Mouse (Mus musculus) stomach, postnatal 0 days (tissue): ENCODE results near the gene Snap47. TPM values are rescaled to one million over a fixed set of nuclear protein-coding genes. Genes with fewer than 3 reads are reported as not detected.
A peak's percentile ranks its signal among the peaks of the same experiment; 100 is the strongest.

Experiments used
- ATAC-seq: fragments of 200-750 bp; cut with Nextera tagmentation; 2 replicates; pipeline ENCODE4 v1.8.0; 2017; ENCODE audit not compliant: low FRiP score, low TSS enrichment
- DNase-seq: peaks from one replicate; pipeline ENCODE4 v3.0.0-alpha.2; 2016; ENCODE audit warnings: low spot score
- H3K27ac ChIP-seq: fragments of 300-500 bp; sonication (generic); replicated peaks from 2 replicates; pipeline ENCODE4 v1.5.1; 2014; ENCODE audit warnings: mild to moderate bottlenecking, control low read depth
- H3K27me3 ChIP-seq: fragments of 300-500 bp; sonication (generic); 2 replicates; pipeline ENCODE4 v1.6.1; 2014; ENCODE audit warnings: low read length; ENCODE audit not compliant: control insufficient read depth, insufficient read depth
- H3K36me3 ChIP-seq: fragments of 300-500 bp; sonication (generic); 2 replicates; pipeline ENCODE4 v1.6.1; 2014; ENCODE audit warnings: low read length, mixed read lengths; ENCODE audit not compliant: control insufficient read depth, insufficient read depth
- H3K4me1 ChIP-seq: fragments of 300-500 bp; sonication (generic); replicated peaks from 2 replicates; pipeline ENCODE4 v1.6.1; 2014; ENCODE audit warnings: antibody characterized with exemption; ENCODE audit not compliant: control insufficient read depth, insufficient read depth
- H3K4me2 ChIP-seq: fragments of 300-500 bp; sonication (generic); replicated peaks from 2 replicates; pipeline ENCODE4 v1.6.1; 2014; ENCODE audit warnings: low read depth, mild to moderate bottlenecking, control low read depth, moderate library complexity
- H3K4me3 ChIP-seq: fragments of 300-500 bp; sonication (generic); 2 replicates; pipeline ENCODE4 v1.5.1; 2014; ENCODE audit warnings: low read depth, low read length, control low read depth
- H3K9ac ChIP-seq: fragments of 300-500 bp; sonication (generic); 2 replicates; pipeline ENCODE4 v1.6.1; 2014; ENCODE audit warnings: mild to moderate bottlenecking, low read length, control low read depth, mixed read lengths
- H3K9me3 ChIP-seq: fragments of 300-500 bp; sonication (generic); 2 replicates; pipeline ENCODE4 v1.6.1; 2016; ENCODE audit warnings: low read length; ENCODE audit not compliant: control insufficient read depth
- CTCF ChIP-seq: IDR thresholded peaks from 2 replicates; pipeline ENCODE4 v1.5.1; 2016; ENCODE audit warnings: antibody characterized with exemption, low read depth, mild to moderate bottlenecking, moderate library complexity
- EP300 ChIP-seq: optimal IDR thresholded peaks from 2 replicates; pipeline ENCODE3; 2016; ENCODE audit warnings: antibody characterized with exemption
- WGBS: fragments of 180-500 bp; shearing (Covaris S2); extraction: QIAGEN DNeasy Blood & Tissue Kit; methylation state at CpG from one replicate; pipeline ENCODE4 v1.1.7; 2014; 5-methylcytosine and 5-hydroxymethylcytosine counted together
- polyA plus RNA-seq: library from polyadenylated mRNA; unstranded; fragments of >200 nt; fragmentation: Nextera tagmentation; extraction: Ambion mirVana; gene quantifications from 2 replicates; pipeline ENCODE4 v1.2.1, GENCODE M21; 2015

The Snap47 gene
- polyA plus RNA-seq, 1 experiment from 2014 or later, result 50.6 TPM

DNA sequence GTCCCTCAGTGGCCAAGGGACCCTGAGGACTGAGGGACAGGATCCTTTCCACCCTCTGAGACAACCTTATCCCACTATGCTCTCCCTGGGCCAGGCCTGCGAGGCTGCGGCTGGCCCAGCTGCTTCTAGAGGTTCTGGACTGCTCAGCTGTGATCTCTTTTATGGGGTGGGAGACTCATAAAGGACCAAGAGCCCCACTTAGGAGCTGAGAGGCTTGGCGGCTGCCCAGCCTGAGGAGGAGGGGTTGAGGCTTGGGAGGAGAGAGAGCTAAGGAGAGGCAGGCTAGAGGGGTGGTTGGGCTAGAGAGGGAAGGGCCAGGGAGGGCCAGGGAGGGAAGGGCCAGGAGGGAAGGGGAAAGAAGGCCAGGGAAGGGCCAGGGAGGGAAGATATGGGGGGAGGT is 86.6 kb downstream of the Snap47 start:
- TF ChIP-seq CTCF (no peak), EP300 (no peak)
- Histone ChIP-seq H3K4me3 (no peak overlapping the region), H3K27ac (peak overlapping the region; percentile 87), H3K27me3 (no peaks in the 10 kb centered on the region), H3K9ac (no peak overlapping the region), H3K9me3 (no peaks in the 10 kb centered on the region), H3K36me3 (no peaks in the 10 kb centered on the region), H3K4me1 (peaks cover 3% of the 10 kb centered on the region; the same call in 1 of the 2 replicates), H3K4me2 (no peak overlapping the region)
- DNase-seq (peak; percentile 23), ATAC-seq (peak; percentile 71; the same call in 1 of the 2 replicates)
- 46% methylated on average over 3 of the region's 3 CpGs for WGBS

DNA sequence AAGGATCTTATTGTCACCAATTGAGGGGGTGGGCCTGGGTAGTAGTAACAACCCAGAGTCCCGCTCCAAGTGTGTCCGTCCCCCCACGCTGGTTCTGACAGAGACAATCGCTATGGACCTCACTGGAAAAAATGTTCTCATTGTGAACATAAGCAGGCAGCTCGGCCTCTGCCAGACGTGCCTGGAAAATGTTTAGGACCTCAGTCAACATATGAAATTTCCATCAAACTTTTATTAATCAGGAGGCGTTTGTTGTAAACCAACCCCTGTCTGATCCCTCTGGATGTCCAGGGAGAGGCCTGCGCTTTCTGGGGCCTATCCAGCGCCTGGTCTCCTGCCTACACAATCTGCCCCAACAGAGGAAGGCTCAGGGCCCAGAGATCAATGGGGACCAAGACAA is 87.0 kb downstream of the Snap47 start:
- no peaks in the 10 kb centered on the region for H3K36me3 ChIP-seq
- H3K9ac ChIP-seq, result no peak overlapping the region
- TF ChIP-seq CTCF, result no peak
- no peak for TF ChIP-seq EP300
- H3K4me3 ChIP-seq, result no peak overlapping the region
- H3K27ac ChIP-seq, result peak overlapping the region; percentile 87
- DNase-seq (no peak), ATAC-seq (0 out of 2 replicates have a peak, but pooled peaks have one; percentile 31)
- H3K9me3 ChIP-seq, result no peaks in the 10 kb centered on the region
- peaks cover 3% of the 10 kb centered on the region; the same call in 1 of the 2 replicates for H3K4me1 ChIP-seq
- no peaks in the 10 kb centered on the region for H3K27me3 ChIP-seq
- no peak overlapping the region for H3K4me2 ChIP-seq
- WGBS, result 55% methylated on average over 9 of the region's 9 CpGs

DNA sequence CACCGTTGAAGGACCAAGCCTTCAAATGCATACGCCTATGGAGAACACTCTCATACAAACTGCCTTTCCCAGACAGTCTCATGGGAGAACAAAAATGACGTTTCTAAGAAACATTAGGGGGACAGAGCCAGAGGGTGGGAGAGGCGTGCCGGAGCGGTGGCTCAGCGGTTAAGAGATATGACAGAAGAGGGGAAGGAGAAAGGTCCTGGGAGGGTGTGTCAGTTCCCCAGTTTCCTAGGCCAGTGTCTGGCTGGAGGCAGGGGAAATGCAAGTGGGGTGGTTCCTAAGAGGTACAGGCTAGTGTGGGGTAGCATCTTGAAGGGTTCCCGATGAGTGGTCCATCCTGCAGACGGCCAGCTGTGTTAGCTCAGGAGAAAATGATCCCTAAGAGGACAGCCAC is 89.7 kb downstream of the Snap47 start:
- Histone ChIP-seq H3K4me2 (no peak overlapping the region), H3K4me1 (peaks cover 3% of the 10 kb centered on the region; the same call in 1 of the 2 replicates), H3K27ac (no peak overlapping the region), H3K9me3 (no peaks in the 10 kb centered on the region), H3K4me3 (no peak overlapping the region), H3K36me3 (no peaks in the 10 kb centered on the region), H3K9ac (no peak overlapping the region), H3K27me3 (no peaks in the 10 kb centered on the region)
- DNase-seq, result no peak
- no peak for ATAC-seq
- 64% methylated on average over 9 of the region's 9 CpGs for WGBS
- no peak for TF ChIP-seq EP300
- no peak for TF ChIP-seq CTCF

Other genes with a start within 250 kb of the Snap47 start
- gene Mrpl55, start 248.7 kb downstream of the Snap47 start, polyA plus RNA-seq, result 90.3 and 90.9 TPM in 2 replicates
- gene 2310033P09Rik, start 242.9 kb downstream of the Snap47 start, polyA plus RNA-seq, result 21.3 and 21.5 TPM in 2 replicates
- gene Arf1, start 222.9 kb downstream of the Snap47 start, polyA plus RNA-seq, result 536 and 549 TPM in 2 replicates
- gene Wnt3a, start 160.4 kb downstream of the Snap47 start, polyA plus RNA-seq, result 2.0 and 2.5 TPM in 2 replicates
- gene Wnt9a, start 144.3 kb downstream of the Snap47 start, polyA plus RNA-seq, result 2.3 and 2.8 TPM in 2 replicates
- gene Prss38, start 75.5 kb downstream of the Snap47 start, polyA plus RNA-seq, result 0.07 TPM in 1 of 2 replicates, not detected in the other
- 5.4 and 5.5 TPM in 2 replicates for gene Jmjd4, start 1.1 kb downstream of the Snap47 start, polyA plus RNA-seq
- 3.4 and 3.8 TPM in 2 replicates for gene Zfp867, start 21.3 kb upstream of the Snap47 start, polyA plus RNA-seq
- gene Zkscan17, start 75.6 kb upstream of the Snap47 start, polyA plus RNA-seq, result 6.9 and 7.2 TPM in 2 replicates
- 0.21 and 0.36 TPM in 2 replicates for gene Nlrp3, start 90.4 kb upstream of the Snap47 start, polyA plus RNA-seq
- gene Olfr222, start 125.0 kb upstream of the Snap47 start, polyA plus RNA-seq, result not detected in 2 replicates
- not detected in 2 replicates for gene Olfr223, start 142.1 kb upstream of the Snap47 start, polyA plus RNA-seq
- 51.1 and 56.8 TPM in 2 replicates for gene Mprip, start 210.1 kb upstream of the Snap47 start, polyA plus RNA-seq